Mouse (Mus musculus): ENCODE measurements around the gene Exoc8.

- TF ChIP-seq POLR2A (IDR thresholded peaks at IDR 0.05; ENCODE audit: low read depth, low read length) (no peak), CTCF (IDR thresholded peaks at IDR 0.05; ENCODE audit: extremely low read depth, insufficient read depth, insufficient read length, insufficient replicate concordance) (no peak)
These were observed 31.5 kb upstream of the Exoc8 start for GRCm38 (mm10) chr8:124929006-124929405.

All from spleen, adult 2 months (tissue).